Mouse (Mus musculus): ENCODE data around the gene Nell1. TPM values are rescaled to one million over a fixed set of nuclear protein-coding genes. Genes with fewer than 3 reads are reported as not detected.

Gene Nell1
- total RNA-seq, 2 experiments from 2014 or later: 66.0 to 75.2 TPM

DNA sequence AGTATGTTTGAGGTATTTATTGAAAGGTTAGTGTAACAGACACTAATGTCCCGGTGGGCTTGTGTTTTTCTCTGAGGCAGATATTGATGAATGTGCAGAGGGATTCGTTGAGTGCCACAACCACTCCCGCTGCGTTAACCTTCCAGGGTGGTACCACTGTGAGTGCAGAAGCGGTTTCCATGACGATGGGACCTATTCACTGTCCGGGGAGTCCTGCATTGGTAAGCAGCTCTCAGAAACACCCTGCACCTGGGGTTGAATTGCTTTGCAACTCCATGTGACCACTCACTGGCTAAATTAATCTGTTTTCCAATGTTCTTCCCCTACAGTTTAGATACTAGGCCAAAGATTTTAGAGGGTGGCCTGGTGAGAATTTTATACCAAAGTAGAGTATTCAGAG lies 851.5 kb downstream of the Nell1 start:
- no peak for DNase-seq (ENCODE audit: low spot score in 2 of 2)

DNA sequence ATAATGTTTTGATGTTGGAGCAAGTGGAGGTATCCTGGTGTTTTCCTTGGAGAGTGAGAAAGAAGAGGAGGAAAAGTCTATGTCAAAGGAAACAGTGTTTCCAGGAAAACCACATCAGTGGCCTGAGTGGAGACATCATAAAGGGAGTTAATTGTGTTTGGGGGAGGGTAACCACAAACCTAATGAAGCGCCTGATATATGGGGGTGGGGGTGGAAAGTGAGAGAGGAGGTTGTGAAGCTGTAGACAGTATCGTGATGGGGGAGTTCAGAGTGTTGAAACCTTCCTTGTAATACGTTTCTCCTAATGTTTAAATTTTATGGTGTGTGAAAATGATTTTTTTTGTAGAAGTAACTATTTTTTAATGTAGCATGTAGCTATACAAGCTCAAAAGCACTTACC lies 858.1 kb downstream of the Nell1 start:
- DNase-seq (ENCODE audit: low spot score in 2 of 2): no peak

DNA sequence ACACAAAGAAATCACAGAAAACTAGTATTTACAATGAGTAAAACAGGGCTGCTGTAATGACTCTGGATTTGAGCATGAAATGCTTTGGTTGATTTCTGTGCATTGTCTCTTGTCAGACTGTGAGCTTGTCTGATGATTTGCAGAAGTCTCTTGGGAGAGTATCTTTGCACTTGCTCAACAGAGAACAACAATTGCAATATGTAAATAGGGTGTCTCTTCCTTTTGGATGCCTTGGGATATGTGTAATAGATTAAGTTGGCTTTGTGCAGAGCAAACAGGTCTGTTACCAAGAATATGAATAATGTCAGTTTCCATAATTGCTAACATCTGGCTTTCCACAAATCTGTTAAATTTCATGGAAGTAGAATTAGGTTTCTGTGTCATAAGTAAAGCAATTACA lies 868.0 kb downstream of the Nell1 start:
- DNase-seq (ENCODE audit: low spot score in 2 of 2): no peak

DNA sequence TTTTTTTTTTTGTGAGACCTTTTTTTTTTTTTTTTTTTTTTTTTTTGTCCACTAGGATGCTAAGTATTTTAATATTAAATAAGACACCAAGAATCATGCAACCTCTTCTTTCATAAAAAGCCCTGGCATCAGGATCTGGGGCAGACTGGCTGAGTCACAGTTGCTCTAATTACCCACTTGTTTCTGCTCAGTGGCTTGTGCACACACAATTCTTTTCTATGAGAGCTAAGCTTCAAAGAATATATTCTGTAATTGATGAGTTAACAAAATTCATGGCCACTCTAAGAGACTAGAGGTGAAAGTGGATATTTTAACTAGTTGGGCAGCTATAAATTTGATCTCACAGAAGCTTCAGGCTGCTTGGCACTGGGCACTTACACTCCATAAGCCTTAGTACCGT lies 873.3 kb downstream of the Nell1 start:
- no peak for DNase-seq (ENCODE audit: low spot score in 2 of 2)

DNA sequence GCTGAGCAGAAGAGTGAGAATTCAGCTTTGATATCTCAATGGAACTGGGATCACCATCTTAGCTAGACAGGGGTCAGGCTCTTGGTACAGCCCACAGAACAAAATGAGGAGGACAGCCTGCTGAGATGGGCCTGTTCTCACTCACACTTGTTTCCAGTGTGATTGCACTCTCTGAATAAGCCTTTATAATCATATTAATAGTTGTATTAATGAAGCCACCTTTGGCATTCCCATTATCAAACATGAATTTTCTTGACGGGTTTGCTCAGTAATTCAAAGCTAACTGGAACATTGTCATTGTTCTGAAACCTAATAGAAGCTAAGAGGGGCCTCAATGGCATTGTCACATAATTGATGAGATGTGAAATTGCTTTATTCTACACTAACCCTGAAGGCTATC lies 875.6 kb downstream of the Nell1 start:
- no peak for DNase-seq (ENCODE audit: low spot score in 2 of 2)

DNA sequence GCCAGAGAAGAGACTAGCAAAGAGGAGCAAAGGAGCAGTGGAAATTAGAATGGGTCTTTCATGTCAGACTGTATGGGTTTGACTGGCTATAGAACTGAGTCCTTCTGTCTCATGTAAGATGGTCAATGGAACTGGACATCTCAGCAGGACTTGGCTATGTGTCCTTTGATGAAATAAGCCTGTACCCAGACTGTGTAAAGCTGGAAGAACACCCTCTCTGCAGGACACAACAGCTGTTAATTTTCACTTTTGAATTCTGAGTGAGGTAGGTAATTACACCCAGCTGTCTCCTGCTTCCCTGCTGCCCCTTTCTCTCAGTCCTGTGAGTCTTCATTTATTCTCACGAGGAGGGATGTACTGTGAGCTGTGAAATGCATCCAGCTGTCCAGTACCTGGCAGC lies 895.5 kb downstream of the Nell1 start:
- DNase-seq (ENCODE audit: low spot score in 2 of 2): no peak

DNA sequence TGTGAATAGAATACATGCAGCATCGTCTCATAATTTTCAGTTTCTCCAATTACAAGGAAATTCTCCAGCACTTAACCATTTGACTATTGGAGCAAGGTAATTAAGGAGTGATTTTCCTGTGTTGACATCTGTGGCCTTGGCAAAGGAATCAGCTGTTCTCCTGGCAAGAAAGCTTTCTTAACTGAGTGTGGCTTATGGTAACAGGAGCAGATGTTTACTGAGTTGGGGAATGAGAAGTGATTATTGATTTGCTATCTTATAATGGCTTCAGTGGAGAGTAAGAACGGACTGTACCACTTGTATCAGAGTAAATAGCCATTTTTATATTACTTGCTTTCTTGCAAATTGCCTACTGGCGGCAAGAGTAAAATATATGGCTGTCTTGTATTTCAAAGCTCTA lies 913.0 kb downstream of the Nell1 start:
- no peak for DNase-seq (ENCODE audit: low spot score in 2 of 2)

DNA sequence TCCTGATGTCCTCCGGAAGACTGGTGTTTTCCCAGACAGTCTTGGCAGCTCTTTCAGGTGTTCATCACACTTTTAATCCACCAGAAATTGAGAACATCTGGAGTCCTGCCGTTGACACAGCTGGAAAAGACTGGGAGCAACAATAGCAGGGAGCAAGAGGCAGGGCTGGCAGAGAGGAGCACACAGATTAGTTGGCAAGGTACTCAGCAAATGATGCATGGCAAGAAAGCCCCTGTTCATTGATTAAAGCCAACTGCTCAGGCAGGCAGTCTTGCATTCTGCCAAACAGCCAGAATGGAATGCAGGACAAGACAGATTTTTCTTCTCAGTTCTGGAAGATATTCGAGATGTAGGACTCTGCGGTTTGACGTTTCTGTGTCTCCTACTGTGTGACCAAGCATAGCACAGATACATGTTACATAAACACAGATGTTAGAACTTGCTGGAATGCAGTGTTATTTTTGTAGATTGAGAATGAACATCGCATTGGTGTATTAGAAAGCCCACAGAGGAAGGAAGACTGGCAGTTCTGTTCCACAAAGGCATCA lies 925.0 kb downstream of the Nell1 start:
- peak; percentile 6 to 16 for DNase-seq (ENCODE audit: low spot score in 2 of 2)

Other genes with a start within 250 kb of the Nell1 start
- 1 to 10 TPM; 6.5 to 8.7 TPM for gene Htatip2, start 215.7 kb upstream of the Nell1 start, total RNA-seq (2021)
- 10 to 100 TPM; 35.3 to 40.6 TPM for gene Prmt3, start 196.5 kb upstream of the Nell1 start, total RNA-seq (2021)
- under 1 TPM; 0.11 to 0.16 TPM for gene Slc6a5, start 64.7 kb upstream of the Nell1 start, total RNA-seq (2021)

Measured in layer of hippocampus, postnatal 10 days (tissue).